Mouse (Mus musculus) thymus, postnatal 36 days (tissue): Measurements from ENCODE around the gene Mak.
"Not testable (repeated sequence)": the region's sequence is repeated elsewhere in the genome, so short reads cannot be mapped to it uniquely, and the experiment has no call there.

ENCODE experiments used
- DNase-seq, 2 experiments: peaks; one replicate each; pipeline ENCODE4 v3.0.0; 2022; ENCODE audit warnings: mixed read lengths in 2 of 2

The Mak gene

DNA sequence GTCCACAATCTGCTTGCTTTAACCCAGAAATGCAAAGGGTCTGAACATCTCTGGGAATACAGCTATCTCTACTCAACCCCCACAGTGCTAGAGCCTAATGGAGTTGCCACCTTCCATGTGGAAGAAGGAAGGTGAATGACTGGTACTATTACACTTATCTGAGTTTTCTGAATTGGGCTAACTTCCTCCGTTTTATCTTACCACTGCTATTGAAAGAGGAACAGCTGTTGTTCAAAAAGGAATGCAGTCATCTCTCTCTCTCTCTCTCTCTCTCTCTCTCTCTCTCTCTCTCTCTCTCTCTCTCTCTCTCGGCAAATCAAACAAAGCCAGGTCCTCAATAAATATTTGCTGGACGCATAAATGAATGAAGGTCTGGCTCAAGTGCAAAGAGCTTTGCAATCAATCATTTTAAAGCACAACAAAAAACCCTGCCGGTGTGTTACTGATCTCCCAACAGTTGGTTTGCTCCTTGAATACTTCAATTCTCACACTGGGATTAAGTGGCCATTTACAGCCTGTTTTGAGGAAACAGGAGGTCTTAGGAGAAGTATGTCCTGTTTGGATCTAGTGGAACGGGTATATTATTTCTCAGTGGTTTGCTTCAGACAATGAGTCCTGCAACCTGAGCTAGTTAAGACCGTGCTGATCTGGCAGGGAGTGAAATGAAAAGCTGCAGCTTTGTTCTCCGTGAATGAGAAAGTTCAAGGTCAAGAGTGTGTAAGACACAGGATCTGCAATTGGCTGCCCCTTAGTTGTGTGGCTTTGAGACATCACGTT, 84.8 kb downstream of the Mak start:
- no peak for DNase-seq

DNA sequence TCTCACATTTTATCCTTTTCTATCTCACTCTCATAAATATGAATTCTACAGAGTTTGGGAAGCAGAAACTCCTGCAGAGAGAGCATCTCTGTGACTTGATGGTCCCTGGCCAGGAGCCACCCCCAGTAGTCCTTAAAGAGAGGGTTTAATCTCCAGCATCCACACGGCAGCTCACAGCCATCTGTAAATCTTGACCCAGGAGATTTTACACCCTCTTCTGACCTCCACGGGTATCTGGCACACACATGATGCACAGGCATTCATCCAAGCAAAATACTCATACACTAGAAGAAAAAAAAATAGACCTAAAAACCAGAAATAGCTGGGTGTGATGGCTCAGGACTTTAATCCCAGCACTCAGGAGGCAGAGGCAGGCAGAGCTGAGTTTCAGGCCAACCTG, 91.1 kb downstream of the Mak start:
- DNase-seq: no peak

DNA sequence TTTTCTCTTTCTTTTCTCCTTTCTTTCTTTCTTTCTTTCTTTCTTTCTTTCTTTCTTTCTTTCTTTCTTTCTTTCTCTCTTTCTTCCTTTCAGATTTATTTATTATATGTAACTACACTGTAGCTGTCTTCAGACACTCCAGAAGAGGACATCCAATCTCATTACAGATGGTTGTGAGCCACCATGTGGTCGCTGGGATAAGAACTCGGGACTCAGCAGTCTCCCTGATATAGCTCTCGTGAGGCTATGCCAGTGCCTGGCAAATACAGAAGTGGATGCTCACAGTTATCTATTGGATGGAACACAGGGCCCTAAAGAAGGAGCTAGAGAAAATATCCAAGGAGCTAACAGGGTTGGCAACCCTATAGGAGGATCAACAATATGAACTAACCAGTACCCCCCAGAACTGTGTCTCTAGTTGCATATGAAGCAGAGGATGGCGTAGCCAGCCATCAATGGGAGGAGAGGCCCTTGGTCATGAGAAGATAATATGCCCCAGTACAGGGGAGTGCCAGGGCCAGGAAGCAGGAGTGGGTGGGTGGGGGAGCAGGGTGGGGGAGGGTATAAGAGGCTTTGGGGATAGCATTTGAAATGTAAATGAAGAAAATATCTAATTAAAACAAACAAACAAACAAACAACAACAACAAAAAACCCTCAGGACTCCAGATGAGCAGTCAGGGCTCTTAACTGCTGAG, 91.8 kb downstream of the Mak start:
- not testable (repeated sequence) for DNase-seq

DNA sequence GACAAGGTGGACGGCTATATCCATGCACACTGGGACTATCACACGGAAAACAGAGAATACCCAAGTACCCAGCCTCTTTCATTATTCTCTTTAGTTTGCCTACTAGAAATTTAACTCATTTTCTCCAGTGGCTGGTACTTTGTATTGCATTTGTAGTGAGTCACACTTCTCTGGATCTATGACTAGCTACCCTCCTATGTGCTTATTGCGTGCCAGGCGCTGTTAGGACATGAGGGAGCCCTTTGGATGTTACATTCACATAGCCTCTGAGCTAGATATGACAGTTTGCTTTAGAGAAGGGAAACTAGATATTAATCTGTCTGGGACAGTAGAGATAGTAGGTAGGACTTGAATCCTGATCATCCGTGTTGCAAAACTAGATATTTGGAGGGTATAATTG, 93.4 kb downstream of the Mak start:
- DNase-seq: no peak

DNA sequence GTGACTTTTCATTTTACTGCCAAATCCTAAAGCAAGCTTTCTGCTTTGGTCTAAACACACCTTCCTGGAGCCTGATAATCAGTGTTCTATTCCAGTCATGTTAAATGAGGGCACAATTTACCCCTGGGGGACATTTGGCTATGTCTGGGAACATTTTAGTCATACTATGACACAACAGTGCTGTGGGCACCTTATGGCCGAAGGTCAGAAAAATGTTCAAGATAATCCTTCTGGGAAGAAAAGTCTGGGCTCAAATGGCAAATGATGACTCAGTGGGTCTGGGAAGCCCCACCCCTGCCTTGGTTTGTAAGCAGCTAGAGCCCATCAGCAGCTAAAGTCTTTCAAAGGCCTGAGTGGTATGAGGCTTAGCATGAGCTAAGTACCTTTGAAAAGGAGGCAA, 96.7 kb downstream of the Mak start:
- DNase-seq: no peak

DNA sequence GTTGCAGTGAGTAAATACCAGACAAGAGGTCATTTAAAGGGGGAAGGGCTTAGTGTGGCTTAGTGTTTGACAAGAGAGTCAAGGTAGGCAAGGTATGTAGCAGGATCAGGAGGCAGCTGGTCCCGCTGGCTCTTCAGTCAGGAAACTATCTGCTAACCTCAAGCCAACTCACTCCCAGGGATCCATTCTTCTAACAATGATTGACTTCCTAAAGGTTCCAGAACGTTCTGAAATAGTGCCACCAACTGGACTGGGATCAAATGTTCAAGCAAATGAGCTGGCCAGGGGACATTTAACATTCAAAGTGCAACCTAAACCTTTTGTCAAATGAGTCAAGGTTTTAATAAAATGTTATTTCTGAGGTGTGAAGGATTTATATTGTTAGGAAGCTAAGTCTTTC, 100.2 kb downstream of the Mak start:
- no peak for DNase-seq

DNA sequence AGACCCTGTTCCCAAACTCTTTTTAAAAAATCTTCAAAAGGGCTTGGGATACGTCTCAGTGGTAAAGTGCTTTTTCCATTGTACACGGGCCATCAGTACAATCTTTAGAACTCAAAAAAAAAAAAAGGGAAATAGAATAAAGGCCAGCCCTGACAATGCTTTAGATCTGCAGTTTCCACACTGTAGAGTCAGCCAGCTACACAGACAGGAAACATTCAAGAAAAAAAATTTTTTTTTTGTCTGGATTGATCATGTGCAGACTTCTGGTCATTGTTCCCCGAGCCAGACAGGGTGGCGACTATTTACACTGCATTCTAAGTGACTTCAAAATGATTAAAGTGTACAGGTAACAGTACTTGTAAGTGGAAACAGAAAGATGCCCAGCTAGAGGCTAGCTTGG, 100.9 kb downstream of the Mak start:
- DNase-seq: no peak

DNA sequence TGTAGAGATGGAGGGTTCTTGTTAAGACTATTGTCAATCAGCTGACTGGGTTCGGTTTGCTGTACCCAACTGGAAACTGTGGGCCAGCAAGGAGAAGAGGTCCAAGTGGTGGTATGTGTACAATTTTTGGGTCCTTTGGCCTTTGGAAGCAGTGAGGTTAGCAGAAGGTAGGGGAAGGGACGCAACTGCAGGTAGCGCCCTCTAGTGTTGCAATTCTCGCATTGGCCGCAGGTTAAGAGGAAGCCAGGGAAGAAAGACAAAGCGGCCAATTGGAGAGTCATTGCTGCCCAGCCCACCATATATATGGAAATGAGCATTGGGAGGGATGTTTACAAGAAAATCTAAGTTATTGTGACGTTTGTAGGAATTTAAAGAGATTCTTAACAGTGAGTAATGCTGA, 101.9 kb downstream of the Mak start:
- peak; percentile 52 to 55 for DNase-seq
